Mouse (Mus musculus) kidney, adult 11 months (tissue): ENCODE measurements around the gene Naa30.

ENCODE experiments used
- DNase-seq: peaks from one replicate; pipeline ENCODE4 v3.0.0; 2022

The Naa30 gene

GRCm38 (mm10) chr14:49226986-49227385 is 55.0 kb downstream of the Naa30 start:
- DNase-seq: no peak

GRCm38 (mm10) chr14:49231845-49232244 is 59.8 kb downstream of the Naa30 start:
- no peak for DNase-seq

GRCm38 (mm10) chr14:49234788-49235515 is 62.9 kb downstream of the Naa30 start:
- peak; percentile 38 for DNase-seq

- peak; percentile 50 for DNase-seq
Observed at GRCm38 (mm10) chr14:49238206-49238605, 66.2 kb downstream of the Naa30 start.
